Mouse (Mus musculus) natural killer cell, adult 2 months (primary cell): Measurements from ENCODE around the gene Tex19.2.

Experiments used
- DNase-seq, 2 experiments: peaks; one replicate each; pipeline ENCODE4 v3.0.0; 2022; ENCODE audit warnings: low spot score in 2 of 2

Gene Tex19.2

DNA sequence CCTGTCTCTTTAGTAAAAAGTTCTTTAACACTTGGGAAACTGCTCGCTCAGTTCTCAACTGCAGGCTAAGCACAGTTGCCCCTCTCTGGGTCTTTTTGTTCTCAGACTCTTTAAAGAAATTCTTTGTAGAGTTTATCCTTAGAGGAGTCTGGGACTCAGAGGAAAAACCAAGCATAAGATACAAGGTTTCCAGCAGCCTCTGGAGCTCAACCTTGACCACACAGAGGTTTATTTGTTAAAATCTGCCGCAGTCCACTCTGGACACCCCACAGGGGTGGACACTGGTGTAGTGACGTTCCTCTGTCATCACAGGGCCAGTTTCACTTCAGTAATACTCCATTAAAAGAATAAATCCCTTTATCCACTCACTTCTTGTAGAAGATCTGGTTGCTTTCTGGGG lies at the start of gene Tex19.2:
TSS of gene Tex19.2 (minus strand) at position 101 of the 400 bp plus-strand sequence.
- DNase-seq: no peak

DNA sequence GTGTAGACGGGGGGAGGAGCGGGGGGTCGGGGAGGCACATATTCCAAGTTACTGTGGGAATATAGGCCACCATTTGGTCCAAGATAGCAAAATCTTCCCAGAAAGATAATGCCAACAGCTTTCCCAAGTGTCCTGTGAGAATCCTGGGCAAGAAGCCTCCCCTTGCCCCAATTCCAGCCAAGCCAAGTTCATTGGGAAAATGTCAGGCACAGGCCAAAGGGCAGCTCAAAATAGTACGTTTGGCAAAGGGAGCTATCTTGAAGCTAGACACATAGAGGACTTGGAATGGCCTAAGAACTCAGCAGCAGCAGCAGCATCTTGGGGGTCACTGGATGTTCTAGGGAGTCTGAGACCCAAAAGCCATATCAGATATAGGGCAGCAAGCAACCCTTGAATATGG lies 45.3 kb upstream of the Tex19.2 start:
- DNase-seq: no peak

DNA sequence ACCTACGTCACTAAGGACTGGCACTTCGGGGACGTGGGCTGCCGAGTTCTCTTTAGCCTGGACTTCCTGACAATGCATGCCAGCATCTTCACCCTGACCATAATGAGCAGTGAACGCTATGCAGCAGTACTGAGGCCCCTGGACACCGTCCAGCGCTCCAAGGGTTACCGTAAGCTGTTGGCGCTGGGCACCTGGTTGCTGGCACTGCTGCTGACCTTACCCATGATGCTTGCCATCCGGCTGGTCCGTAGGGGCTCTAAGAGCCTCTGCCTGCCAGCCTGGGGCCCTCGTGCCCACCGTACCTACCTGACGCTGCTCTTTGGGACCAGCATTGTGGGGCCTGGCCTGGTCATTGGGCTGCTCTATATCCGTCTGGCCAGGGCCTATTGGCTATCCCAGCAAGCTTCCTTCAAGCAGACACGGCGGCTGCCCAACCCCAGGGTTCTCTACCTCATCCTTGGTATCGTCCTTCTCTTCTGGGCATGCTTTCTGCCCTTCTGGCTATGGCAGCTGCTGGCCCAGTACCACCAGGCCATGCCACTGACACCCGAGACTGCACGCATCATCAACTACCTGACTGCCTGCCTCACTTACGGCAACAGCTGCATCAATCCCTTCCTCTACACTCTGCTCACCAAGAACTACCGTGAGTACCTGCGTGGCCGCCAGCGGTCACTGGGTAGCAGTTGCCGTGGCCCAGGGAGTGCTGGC lies 42.3 kb upstream of the Tex19.2 start:
- no peak for DNase-seq

DNA sequence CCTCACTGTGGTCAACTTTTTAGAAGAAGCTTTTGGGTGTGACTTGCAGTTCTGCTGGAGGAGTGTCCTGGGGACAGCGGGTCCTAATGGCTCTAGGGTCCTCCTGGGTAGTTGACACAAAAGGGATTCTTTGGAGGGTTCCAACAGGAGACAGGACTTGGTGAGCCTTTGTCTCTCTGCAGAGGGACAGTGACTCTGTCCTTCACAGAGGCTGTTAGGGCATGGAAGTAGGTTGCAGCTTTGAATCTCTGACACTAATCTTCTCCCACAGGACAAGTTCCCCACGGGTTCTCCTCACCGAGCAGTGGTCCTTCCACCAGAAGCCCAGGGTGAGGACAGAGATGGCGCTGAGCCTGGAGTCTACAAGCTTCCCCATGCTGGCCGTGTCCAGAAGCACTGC lies 41.5 kb upstream of the Tex19.2 start, which contains the start of gene Uts2r:
TSS of gene Uts2r (plus strand) at position 301 of the 400 bp plus-strand sequence.
- DNase-seq: no peak

DNA sequence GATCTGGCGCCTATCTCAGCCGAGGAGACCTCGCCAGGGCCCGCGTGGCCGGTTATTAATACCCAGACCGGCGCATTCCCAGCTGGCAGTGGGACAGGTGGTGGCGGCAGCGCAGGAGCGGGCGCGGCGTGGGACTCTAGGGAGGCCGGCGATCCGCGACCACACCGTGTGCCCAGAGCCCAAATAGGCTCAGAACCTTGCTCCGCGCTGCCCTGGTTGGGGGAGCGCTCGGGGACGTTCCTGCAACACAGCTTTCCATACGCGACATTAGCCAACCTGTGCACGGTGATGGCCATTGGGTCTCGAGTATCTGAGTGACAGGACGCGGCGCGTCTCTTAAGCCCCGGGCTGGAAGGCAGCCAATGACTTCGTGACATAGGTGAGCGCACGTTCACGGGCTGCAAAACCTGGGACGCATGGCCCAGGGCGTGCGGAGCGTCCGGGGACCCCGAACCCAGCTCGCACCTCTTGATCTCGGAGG lies 38.0 kb upstream of the Tex19.2 start:
- no peak for DNase-seq

DNA sequence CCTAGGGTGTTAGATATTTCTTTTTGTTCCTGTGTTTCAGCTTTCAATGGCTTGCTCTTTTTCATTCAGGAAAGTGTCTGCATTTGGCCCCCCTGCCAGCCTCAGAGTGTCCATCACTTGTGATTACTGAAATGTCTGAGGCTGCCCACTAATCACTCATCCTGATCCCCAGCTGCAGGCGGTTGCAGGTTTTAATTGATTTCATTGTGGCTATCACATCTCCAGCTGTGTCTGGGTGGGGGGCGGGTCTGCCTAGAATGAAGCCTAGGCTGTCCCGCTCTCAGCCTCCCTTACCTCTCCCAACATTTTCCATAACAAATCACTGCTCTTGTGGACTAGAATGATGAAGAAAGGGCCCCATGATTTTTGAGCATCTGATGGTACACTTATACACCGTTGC lies 35.7 kb upstream of the Tex19.2 start:
- no peak for DNase-seq

DNA sequence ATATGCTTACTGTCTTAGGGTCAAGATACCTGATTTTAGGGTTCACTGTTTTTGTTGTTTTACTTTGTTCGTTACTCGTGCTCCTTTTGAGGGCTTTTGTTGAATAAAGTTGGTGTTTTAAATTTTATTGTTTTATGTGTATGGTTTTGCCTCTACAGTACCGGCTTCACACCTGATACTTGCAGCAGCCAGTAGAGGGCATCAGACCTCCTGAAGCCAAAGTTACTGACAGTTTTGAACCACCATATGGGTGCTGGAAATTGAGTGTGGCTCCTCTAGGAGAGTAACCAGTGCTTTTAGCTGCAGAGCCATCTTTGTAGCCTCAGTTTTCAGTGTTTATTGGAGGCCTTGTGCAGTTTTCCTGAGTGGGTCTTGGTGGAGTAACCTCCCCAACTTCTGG lies 29.7 kb upstream of the Tex19.2 start:
- DNase-seq: no peak

DNA sequence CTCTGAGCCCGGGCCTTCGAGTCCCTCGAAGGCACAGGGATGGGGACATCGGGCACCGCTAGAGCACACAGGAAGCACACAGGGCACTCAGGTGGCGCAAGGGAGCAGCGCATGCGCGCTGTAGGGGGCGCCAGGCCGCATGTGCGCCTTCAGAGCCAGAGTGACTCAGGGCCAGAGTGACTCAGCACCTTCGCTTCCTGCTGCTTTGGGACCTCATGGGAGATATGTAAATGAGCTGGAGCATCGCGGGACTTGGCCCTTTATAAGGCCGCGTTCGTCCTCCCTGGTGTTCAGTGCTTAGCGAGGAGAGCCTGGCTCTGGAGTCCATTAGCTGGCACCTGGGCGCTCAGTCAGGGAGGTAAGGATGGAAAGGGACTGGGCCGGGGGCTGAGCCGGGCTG lies 27.4 kb upstream of the Tex19.2 start, which contains the start of gene Tex19.1:
TSS of gene Tex19.1 (plus strand) at position 279 of the 400 bp plus-strand sequence.
- DNase-seq: no peak

DNA sequence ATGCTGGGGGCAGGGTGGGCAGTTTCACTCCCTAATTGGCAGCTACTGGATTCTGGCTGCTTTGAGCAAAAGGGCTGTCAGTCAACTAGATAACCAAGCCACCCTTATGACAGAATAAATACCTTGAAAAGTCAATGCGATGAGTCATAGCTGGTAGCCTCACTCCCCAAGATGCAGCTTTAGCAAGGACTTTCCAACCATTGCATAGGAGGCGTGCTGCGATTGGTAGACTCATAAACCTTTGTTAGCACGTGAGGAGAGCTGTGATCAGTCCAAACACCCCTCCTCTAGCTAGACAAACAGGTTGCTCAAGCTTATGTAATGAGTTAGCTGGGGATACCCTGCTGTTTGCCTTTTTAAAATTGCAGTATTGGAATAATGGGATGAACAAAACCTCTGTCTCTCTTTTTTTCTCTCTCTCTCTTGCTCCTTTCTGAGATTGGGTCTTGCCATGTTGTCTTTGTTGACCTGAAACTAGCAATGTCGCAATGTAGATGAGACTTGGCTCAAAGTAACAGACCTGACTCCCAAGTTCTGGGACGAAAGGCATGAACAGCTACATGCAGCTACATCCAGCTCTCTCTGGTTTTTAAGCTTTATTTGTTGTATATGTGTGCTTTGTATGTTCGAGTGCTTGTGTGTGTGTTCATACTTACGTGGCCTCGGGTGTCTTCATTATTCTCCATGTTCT lies 25.0 kb upstream of the Tex19.2 start:
- no peak for DNase-seq

DNA sequence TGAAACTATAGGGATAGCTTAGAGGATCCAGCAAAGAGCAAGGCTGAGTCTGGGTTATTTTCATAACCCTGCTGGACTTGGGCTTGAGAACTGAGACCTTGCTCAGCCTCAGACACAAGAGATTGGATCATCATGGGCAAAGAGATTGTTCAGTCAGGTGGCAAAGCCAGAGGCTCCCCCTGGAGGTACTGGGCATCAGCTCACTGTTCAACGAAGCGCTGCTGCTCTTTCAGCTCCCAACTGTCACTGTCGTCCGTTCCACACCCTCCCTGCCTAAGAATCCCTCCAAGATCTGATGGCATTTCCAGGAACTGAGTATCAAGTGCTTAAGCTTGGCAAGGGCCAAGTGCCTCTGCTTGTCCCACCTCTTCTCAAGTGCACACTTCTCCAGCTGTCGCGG lies 20.3 kb upstream of the Tex19.2 start:
- no peak for DNase-seq

DNA sequence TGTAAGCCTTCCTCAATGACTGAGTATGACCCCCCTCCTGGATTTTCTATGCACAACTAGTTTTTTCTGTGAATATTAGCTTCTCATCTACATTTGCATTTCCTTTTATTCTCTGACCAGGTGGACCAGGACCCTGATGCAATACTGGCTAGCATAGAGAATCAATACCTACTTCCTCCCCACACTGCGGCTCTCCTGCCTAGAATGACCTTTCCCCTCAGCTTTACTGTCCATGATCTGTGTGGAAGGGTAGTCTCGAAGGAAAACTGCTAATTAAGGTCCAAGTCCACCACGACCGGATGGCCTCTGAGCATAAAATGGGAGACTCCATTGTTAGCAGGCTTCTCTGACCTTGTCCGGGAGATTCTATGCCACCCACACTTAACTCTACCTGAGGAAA lies 19.2 kb upstream of the Tex19.2 start:
- DNase-seq: no peak

DNA sequence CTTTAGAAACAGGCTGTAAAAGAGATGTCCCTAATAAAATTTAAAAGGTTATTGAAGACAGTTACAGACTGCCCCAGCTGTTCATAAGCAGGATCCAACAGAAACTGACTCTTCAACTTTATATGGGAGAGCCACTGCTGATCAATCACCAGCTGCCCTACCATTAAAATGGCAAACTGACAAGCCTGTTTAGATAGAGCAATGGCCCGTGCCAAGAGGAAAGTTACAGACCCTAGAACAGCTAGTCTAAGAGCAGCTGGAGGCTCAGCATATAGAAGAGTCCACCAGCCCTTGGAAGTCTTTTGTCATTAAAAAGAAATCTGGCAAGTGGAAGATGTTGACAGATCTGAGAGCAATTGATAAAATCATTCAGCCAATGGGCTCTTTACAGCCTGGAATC lies 16.1 kb upstream of the Tex19.2 start:
- no peak for DNase-seq

DNA sequence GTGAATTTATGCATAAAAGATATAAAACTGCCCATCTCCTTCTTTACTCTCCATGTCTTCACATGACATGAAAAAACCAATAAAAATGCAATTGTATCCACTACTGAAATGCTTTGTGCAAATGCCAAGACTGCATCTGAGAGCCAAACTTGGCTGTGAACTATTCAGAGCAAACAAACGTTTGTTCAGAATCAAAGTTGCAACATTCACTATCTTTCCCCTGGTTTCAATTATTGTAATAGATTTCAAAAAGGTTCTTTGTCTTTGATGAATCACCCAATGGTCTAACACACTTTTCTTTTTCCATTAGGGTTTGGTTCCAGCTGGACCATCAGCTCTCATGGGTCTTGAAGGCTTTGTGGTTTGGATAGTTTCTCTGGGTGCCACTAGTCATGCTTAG lies 11.1 kb upstream of the Tex19.2 start:
- DNase-seq: no peak

DNA sequence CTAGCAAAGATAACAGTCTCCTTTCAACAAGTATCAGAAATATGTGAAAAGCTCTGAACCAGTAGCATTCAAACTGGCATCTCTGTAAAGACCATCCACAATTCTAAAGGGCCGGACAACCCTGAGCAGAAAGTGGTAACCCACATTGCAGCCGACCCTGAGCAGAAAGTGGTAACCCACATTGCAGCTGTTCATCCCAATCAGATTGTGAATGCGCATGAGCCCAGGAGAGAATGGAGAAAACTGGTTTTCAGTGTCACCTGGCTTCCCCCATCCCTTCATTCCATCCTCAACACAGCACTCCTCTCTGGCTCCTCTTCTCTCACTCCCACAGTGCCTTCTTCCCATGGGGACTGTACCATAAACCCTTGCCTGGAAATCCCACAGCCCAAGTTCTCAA lies 9.0 kb upstream of the Tex19.2 start:
- DNase-seq: no peak

DNA sequence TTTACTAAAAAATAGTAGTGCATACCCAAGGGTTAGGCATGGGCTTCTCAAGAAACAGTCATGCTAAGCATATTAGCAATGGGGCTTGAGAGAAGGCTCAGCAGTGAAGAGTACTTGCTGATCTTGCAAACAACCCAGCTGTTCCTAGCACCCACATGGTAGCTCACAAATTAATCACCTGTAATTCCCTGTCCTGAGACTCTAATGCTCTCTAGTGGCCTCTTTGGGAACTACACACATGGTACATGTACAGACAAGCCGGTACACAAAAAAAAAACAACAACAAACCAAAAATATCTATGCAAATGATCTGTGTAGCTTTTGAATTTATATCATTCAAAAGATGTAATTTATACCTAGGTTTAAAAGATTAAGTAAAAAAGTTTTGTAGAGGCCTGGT lies 7.9 kb upstream of the Tex19.2 start:
- DNase-seq: no peak

DNA sequence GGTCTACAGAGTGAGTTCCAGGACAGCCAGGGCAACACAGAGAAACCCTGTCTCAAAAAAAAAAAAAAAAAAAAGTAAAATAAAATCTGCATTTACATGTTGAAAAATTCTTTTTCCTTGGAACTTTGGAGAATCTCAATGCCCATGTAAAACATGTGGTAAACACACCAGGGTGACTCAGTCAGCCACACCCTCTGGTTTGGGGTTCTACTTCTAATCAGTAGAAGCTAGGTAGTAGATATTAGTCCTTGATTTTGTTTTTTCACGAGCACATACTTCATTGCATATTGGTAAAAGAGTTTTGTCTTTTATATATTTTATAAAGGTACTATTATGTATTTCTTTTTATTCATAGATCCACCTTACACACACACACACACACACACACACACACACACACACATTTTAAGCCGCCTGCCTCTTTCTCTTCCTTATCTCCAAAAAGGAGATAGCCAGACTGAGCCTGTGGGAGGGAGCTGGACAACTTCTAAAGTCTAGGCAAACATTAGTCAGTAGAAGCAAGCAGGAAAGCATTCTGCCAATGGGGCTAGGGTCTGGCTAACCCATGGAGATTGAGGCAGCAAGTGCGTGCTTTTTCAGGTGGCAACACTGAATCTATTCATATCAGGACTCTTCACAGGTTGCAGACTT lies 7.2 kb upstream of the Tex19.2 start:
- no peak for DNase-seq

DNA sequence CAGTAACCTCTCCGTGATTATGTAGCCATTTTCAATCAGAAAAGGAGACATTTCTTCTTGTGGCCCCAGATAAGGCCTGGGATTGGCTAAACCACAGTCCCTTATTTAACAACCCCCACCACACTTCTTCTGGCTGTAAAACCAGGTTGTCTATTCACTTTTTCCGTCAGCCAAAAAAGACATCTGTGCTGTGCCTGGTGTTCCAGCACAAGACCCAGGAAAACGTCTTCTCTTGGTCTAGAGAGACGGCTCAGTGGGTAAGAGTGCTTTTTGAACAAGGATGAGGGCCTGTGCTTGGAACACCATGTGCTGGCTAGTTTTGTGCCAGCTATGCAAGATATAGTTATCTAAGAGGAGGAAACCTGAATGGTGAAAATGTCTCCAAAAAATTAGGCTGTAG lies 5.0 kb upstream of the Tex19.2 start:
- no peak for DNase-seq

DNA sequence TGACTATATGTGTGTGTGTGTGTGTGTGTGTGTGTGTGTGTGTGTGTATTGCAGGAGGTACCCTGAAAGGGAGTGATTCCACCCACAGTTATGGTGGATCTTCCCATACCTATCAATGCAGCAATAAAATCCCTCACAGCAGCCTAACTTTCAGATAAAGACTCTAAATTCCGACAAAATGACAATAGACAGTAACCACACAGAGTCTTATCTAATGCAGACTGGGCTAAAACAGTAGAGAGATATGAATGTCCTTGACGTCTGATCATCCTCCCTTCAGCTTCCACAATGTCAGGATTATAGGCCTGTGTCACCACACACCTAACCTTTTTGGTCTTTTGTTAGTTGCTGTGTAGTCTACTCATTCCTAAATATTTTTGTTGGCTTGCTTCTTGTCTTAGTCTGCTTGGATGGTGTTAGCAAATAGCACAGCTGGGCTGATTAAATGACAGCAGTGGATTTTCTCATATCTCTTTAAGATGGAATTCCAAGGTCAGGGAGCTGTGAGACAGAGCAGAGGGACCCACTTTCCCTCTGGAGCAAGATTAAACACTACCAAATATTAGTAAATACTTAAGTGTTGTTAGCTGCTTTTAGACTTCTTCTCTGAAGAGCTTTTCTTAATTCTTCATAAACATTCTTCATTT lies 3.7 kb upstream of the Tex19.2 start:
- no peak for DNase-seq

DNA sequence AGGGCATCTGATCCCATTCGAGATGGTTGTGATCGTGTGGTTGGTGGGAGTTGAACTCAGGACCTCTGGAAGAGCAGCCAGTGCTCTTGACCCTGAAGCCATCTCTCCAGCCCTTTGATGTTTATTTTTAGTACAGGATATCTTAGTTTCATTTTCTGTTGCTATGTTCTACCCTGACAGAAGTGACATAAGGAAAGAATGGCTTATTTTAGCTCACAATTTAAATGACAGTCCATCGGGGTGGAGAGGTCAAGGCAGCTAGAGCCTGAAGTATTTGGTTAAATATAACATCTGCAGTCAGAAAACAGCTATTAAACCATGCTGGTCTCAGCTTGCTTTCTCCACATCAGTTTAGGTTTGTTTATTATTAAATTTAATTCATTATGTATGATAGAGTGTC lies 2.7 kb upstream of the Tex19.2 start:
- DNase-seq: no peak

DNA sequence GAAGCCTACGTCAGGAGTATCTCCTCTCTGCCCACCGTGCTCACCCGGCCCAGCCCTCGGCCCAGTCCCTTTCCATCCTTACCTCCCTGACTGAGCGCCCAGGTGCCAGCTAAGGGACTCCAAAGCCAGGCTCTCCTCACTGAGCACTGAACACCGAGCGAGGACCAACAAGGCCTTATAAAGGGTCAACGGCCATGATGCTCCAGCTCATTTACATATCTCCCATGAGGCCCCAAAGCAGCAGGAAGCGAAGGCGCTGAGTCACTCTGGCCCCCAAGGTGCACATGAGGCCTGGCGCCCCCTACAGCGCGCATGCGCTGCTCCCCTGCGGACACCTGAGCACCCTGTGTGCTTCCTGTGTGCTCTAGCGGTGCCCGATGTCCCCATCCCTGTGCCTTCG lies 371 bp downstream of the Tex19.2 start:
- DNase-seq: no peak

DNA sequence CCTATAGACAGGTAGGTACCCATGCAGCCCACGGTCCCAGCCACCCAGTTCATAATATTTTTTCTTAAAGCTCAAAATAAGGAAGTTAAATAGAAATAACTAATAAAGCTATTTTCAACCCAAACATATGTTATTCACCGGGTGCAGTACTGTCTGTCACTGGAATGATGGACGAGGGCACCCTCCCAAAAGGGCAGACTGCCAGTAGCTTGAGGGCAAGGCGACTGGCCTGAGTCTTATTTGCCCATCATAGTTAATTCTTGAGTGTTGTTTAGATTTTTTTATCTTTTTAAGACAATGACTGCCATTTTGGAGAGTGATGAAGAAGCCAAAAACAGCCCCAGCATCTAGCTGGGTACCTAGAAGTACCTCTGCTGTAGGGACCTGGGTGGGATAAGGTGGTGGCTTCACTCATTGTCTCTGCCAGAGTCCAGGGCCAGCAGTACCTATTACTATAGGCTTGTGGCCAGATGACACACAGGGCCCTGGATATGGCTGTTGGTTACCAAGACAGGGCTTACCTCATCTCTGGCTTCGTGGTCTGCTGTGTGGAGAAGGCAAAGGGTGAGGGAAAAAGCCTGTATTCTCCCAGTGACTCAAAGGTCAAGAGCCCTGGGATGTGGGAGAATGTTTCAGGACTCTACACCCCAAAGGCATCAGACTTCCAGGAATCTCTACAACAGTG lies 6.2 kb downstream of the Tex19.2 start:
- DNase-seq: no peak

DNA sequence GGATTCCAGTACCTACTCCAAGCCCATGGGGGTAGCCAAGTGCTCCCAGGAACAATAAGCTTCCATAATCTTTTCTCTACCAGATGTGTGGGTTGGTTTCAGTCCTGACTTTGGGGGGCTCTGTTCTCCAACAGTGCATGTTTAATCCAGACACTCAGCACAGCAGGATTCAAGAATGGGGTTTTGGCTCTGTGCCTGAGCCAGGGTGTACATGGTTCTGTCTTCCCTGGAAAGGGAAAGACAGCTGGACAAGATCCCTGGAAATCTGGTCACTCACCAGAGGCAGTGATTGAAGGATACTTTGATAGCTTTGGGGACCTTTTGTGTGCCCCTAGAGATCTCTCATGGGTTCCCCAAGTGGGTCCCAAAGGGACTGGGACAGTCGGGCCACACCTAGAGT lies 6.9 kb downstream of the Tex19.2 start:
- no peak for DNase-seq
